Mouse (Mus musculus): Measurements from ENCODE around the gene Bpifb2. TPM values are rescaled to one million over a fixed set of nuclear protein-coding genes. Genes with fewer than 3 reads are reported as not detected.
A peak's percentile ranks its signal among the peaks of the same experiment; 100 is the strongest.

Bpifb2 gene
- polyA plus RNA-seq, 1 experiment from 2014 or later = not detected

DNA sequence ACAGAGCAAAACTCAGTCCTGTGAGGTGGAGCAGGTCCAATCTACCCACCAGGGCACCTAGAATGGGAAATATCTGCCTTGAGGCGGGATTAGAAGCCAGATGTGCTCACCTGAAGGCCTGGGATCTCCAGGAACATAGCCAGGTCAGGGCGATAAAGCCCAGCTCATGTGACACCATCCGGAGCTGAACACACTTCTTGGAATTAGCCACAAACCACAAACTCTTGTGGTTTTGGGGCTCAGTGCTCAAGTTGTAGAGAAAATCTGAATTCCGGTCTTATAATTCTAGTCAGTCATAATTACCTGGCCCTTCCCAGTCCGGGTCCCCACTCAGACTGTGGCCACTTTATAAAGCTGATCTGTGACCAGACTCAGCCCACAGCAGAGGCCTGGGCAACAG, 63.0 kb downstream of the Bpifb2 start, which contains the start of gene Bpifb4:
Gene Bpifb4 (plus strand): TSS at position 370 of the 400 bp plus-strand sequence.
- Histone ChIP-seq H3K4me1 (replicated peaks) (no peaks in the 10 kb centered on the region), H3K36me3 (no peaks in the 10 kb centered on the region), H3K27me3 (ENCODE audit: insufficient read depth, poor library complexity, severe bottlenecking) (no peaks in the 10 kb centered on the region), H3K9me3 (no peaks in the 10 kb centered on the region), H3K27ac (no peak within 1 kb of the TSS), H3K4me3 (no peak within 1 kb of the TSS)
- 90% methylated on average over 5 of the region's 5 CpGs for WGBS
- DNase-seq (ENCODE audit: low spot score) = no peak

DNA sequence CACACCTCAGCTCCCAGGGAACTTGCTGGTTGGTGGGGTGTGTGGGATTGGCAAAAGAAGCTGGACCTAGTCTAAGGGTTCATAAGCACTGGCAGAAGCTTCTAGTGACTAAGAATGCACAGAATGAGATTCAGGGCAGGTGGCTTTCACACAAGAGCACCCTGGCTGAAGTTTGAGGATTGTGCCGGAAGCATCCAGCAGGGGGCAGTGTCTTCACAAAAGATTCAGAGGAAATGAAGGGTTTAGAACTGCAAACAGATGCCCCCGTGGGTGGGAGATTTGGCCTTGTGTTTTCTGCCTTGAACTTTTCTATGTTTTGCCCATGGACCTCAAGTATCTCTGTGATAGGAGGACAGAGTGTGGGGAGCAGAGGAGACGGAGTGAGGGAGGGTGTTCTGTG, 68.7 kb downstream of the Bpifb2 start:
- peak; percentile 52 for DNase-seq (ENCODE audit: low spot score)
- no peaks in the 10 kb centered on the region for H3K36me3 ChIP-seq

DNA sequence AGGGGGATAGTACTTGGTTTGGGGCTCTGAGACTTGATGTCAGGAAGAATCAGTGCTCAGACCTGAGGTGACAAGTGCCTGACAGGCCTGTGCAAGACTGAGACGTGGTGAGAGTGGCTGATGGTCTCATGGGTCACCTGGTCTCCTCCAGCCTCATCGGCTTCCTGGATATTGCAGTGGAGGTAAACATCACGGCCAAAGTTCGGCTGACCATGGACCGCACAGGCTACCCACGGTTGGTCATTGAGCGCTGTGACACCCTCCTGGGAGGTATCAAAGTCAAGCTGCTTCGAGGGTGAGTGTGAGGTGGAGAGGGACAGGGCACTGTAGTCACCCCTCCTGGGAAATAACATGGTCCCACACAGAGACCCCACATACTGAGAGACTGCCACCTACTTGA, 69.7 kb downstream of the Bpifb2 start:
- Histone ChIP-seq H3K4me1 (replicated peaks) (0 out of 2 replicates have a peak, but pooled peaks cover 4% of the 10 kb centered on the region), H3K27me3 (ENCODE audit: insufficient read depth, poor library complexity, severe bottlenecking) (no peaks in the 10 kb centered on the region), H3K27ac (no peak overlapping the region), H3K9me3 (no peaks in the 10 kb centered on the region), H3K36me3 (no peaks in the 10 kb centered on the region), H3K4me3 (no peak overlapping the region)
- WGBS = 84% methylated on average over 8 of the region's 8 CpGs
- DNase-seq (ENCODE audit: low spot score) = no peak

More for the DNA sequence above, 68.7 kb downstream of the Bpifb2 start:
- H3K4me1 ChIP-seq (replicated peaks) = 0 out of 2 replicates have a peak, but pooled peaks cover 4% of the 10 kb centered on the region
- no peak overlapping the region for H3K4me3 ChIP-seq
- no peaks in the 10 kb centered on the region for H3K27me3 ChIP-seq (ENCODE audit: insufficient read depth, poor library complexity, severe bottlenecking)
- H3K9me3 ChIP-seq = no peaks in the 10 kb centered on the region
- WGBS = 43% methylated on average over 3 of the region's 3 CpGs
- H3K27ac ChIP-seq = no peak overlapping the region

Other genes starting within 250 kb of the Bpifb2 start
- gene Commd7, start 242.3 kb upstream of the Bpifb2 start, polyA plus RNA-seq (2016; fragmentation: Nextera tagmentation; extraction: Ambion mirVana) = 71.9 and 75.6 TPM in 2 replicates
- 15.9 and 24.4 TPM in 2 replicates for gene Dnmt3b, start 225.6 kb upstream of the Bpifb2 start, polyA plus RNA-seq (2016; fragmentation: Nextera tagmentation; extraction: Ambion mirVana)
- gene Dnmt3c, start 178.4 kb upstream of the Bpifb2 start, polyA plus RNA-seq (2016; fragmentation: Nextera tagmentation; extraction: Ambion mirVana) = not detected in 2 replicates
- 314 and 319 TPM in 2 replicates for gene Mapre1, start 133.8 kb upstream of the Bpifb2 start, polyA plus RNA-seq (2016; fragmentation: Nextera tagmentation; extraction: Ambion mirVana)
- 0.08 and 0.15 TPM in 2 replicates for gene Efcab8, start 95.1 kb upstream of the Bpifb2 start, polyA plus RNA-seq (2016; fragmentation: Nextera tagmentation; extraction: Ambion mirVana)
- not detected in 2 replicates for gene Sun5, start 4.0 kb upstream of the Bpifb2 start, polyA plus RNA-seq (2016; fragmentation: Nextera tagmentation; extraction: Ambion mirVana)
- gene Bpifb6, start 25.3 kb downstream of the Bpifb2 start, polyA plus RNA-seq (2016; fragmentation: Nextera tagmentation; extraction: Ambion mirVana) = not detected in 2 replicates
- not detected in 2 replicates for gene Bpifb3, start 43.2 kb downstream of the Bpifb2 start, polyA plus RNA-seq (2016; fragmentation: Nextera tagmentation; extraction: Ambion mirVana)
- gene Bpifb4, start 63.2 kb downstream of the Bpifb2 start, polyA plus RNA-seq (2016; fragmentation: Nextera tagmentation; extraction: Ambion mirVana) = not detected in 2 replicates
- gene Bpifa6, start 99.9 kb downstream of the Bpifb2 start, polyA plus RNA-seq (2016; fragmentation: Nextera tagmentation; extraction: Ambion mirVana) = not detected in 2 replicates
- not detected in 2 replicates for gene Bpifa2, start 133.2 kb downstream of the Bpifb2 start, polyA plus RNA-seq (2016; fragmentation: Nextera tagmentation; extraction: Ambion mirVana)

Data from hindbrain, embryonic 10.5 days (tissue).